Mouse (Mus musculus) liver, embryonic 15.5 days (tissue): ENCODE measurements around the gene Crnkl1. TPM values are rescaled to one million over a fixed set of nuclear protein-coding genes. Genes with fewer than 3 reads are reported as not detected.

Experiments
- ATAC-seq: fragments of 200-750 bp; cut with Nextera tagmentation; 2 replicates; pipeline ENCODE4 v1.8.0; 2017; ENCODE audit warnings: moderate number of reproducible peaks, mild to moderate bottlenecking, moderate library complexity; ENCODE audit not compliant: insufficient read depth
- H3K27ac ChIP-seq: fragments of 300-500 bp; sonication (generic); replicated peaks from 2 replicates; pipeline ENCODE4 v1.5.1; 2015; ENCODE audit warnings: mild to moderate bottlenecking, inconsistent platforms
- H3K27me3 ChIP-seq: fragments of 300-500 bp; sonication (generic); 2 replicates; pipeline ENCODE4 v1.6.1; 2015; ENCODE audit warnings: mild to moderate bottlenecking, inconsistent platforms
- H3K36me3 ChIP-seq: fragments of 300-500 bp; sonication (generic); replicated peaks from 2 replicates; pipeline ENCODE4 v1.6.1; 2015; ENCODE audit warnings: moderate library complexity, mild to moderate bottlenecking, inconsistent platforms
- H3K4me1 ChIP-seq: fragments of 300-500 bp; sonication (generic); replicated peaks from 2 replicates; pipeline ENCODE4 v1.6.1; 2015; ENCODE audit warnings: inconsistent platforms
- H3K4me2 ChIP-seq: fragments of 300-500 bp; sonication (generic); 2 replicates; pipeline ENCODE4 v1.6.1; 2015; ENCODE audit warnings: moderate library complexity, mild to moderate bottlenecking, inconsistent platforms
- H3K4me3 ChIP-seq: fragments of 300-500 bp; sonication (generic); replicated peaks from 2 replicates; pipeline ENCODE4 v1.5.1; 2015; ENCODE audit warnings: mild to moderate bottlenecking, inconsistent platforms
- H3K9ac ChIP-seq: fragments of 300-500 bp; sonication (generic); 2 replicates; pipeline ENCODE4 v1.6.1; 2015; ENCODE audit warnings: moderate library complexity, mild to moderate bottlenecking, inconsistent platforms
- H3K9me3 ChIP-seq: fragments of 300-500 bp; sonication (generic); replicated peaks from 2 replicates; pipeline ENCODE4 v1.6.1; 2016; ENCODE audit warnings: inconsistent platforms
- WGBS: fragments of 180-500 bp; shearing (Covaris S2); methylation state at CpG from one replicate; pipeline ENCODE4 v1.1.7; 2015; ENCODE audit warnings: mixed read lengths; ENCODE audit not compliant: insufficient replicate concordance; 5-methylcytosine and 5-hydroxymethylcytosine counted together
- polyA plus RNA-seq: library from polyadenylated mRNA; unstranded; fragments of >200 nt; fragmentation: Nextera tagmentation; extraction: Ambion mirVana; gene quantifications from 2 replicates; pipeline ENCODE4 v1.2.1, GENCODE M21; 2015

The Crnkl1 gene
- polyA plus RNA-seq, 1 experiment from 2014 or later: 14.3 TPM

- ATAC-seq: no peak
- Histone ChIP-seq H3K4me1 (no peaks in the 10 kb centered on the region), H3K4me2 (no peak overlapping the region), H3K9me3 (no peaks in the 10 kb centered on the region), H3K4me3 (no peak overlapping the region), H3K9ac (no peak overlapping the region), H3K36me3 (no peaks in the 10 kb centered on the region), H3K27me3 (no peaks in the 10 kb centered on the region), H3K27ac (no peak overlapping the region)
- 12% methylated on average over 4 of the region's 4 CpGs for WGBS
These were observed 22.6 kb upstream of the Crnkl1 start for GRCm38 (mm10) chr2:145957450-145957849.

- ATAC-seq: no peak
- no peak overlapping the region for H3K27ac ChIP-seq
- no peaks in the 10 kb centered on the region for H3K27me3 ChIP-seq
- no peaks in the 10 kb centered on the region for H3K9me3 ChIP-seq
- no peak overlapping the region for H3K9ac ChIP-seq
- 51% methylated on average over 5 of the region's 5 CpGs for WGBS
- no peak overlapping the region for H3K4me3 ChIP-seq
- H3K36me3 ChIP-seq: no peaks in the 10 kb centered on the region
- H3K4me1 ChIP-seq: no peaks in the 10 kb centered on the region
- no peak overlapping the region for H3K4me2 ChIP-seq
These were observed 21.5 kb upstream of the Crnkl1 start for GRCm38 (mm10) chr2:145956318-145956717.

GRCm38 (mm10) chr2:145955844-145956243, 21.0 kb upstream of the Crnkl1 start:
- no peak for ATAC-seq
- H3K27me3 ChIP-seq: no peaks in the 10 kb centered on the region
- WGBS: 68% methylated on average over 10 of the region's 10 CpGs
- no peaks in the 10 kb centered on the region for H3K4me1 ChIP-seq
- no peak overlapping the region for H3K4me2 ChIP-seq
- H3K27ac ChIP-seq: no peak overlapping the region
- no peaks in the 10 kb centered on the region for H3K9me3 ChIP-seq
- H3K4me3 ChIP-seq: no peak overlapping the region
- H3K9ac ChIP-seq: no peak overlapping the region
- no peaks in the 10 kb centered on the region for H3K36me3 ChIP-seq

GRCm38 (mm10) chr2:145952726-145953125, 17.9 kb upstream of the Crnkl1 start:
- ATAC-seq: no peak
- H3K4me1 ChIP-seq: no peaks in the 10 kb centered on the region
- H3K9ac ChIP-seq: no peak overlapping the region
- H3K9me3 ChIP-seq: no peaks in the 10 kb centered on the region
- 60% methylated on average over 5 of the region's 5 CpGs for WGBS
- H3K27me3 ChIP-seq: no peaks in the 10 kb centered on the region
- no peak overlapping the region for H3K27ac ChIP-seq
- no peak overlapping the region for H3K4me2 ChIP-seq
- no peak overlapping the region for H3K4me3 ChIP-seq
- H3K36me3 ChIP-seq: no peaks in the 10 kb centered on the region

- WGBS: 54% methylated on average over 10 of the region's 10 CpGs
- Histone ChIP-seq H3K4me2 (no peak overlapping the region), H3K4me1 (no peaks in the 10 kb centered on the region), H3K9me3 (no peaks in the 10 kb centered on the region), H3K36me3 (no peaks in the 10 kb centered on the region), H3K9ac (no peak overlapping the region), H3K4me3 (no peak overlapping the region), H3K27ac (no peak overlapping the region), H3K27me3 (no peaks in the 10 kb centered on the region)
- ATAC-seq: no peak
These were observed 15.4 kb upstream of the Crnkl1 start for GRCm38 (mm10) chr2:145950239-145950638.

- no peak for ATAC-seq
- Histone ChIP-seq H3K27me3 (no peaks in the 10 kb centered on the region), H3K4me2 (no peak overlapping the region), H3K4me3 (no peak overlapping the region), H3K4me1 (no peaks in the 10 kb centered on the region), H3K36me3 (no peaks in the 10 kb centered on the region), H3K27ac (no peak overlapping the region), H3K9me3 (no peaks in the 10 kb centered on the region), H3K9ac (no peak overlapping the region)
- WGBS: 59% methylated on average over 11 of the region's 11 CpGs
These were observed 14.8 kb upstream of the Crnkl1 start for GRCm38 (mm10) chr2:145949475-145950068.

- no peaks in the 10 kb centered on the region for H3K9me3 ChIP-seq
- H3K36me3 ChIP-seq: no peaks in the 10 kb centered on the region
- H3K27ac ChIP-seq: no peak overlapping the region
- H3K4me2 ChIP-seq: no peak overlapping the region
- ATAC-seq: no peak
- no peaks in the 10 kb centered on the region for H3K4me1 ChIP-seq
- H3K4me3 ChIP-seq: no peak overlapping the region
- WGBS: 65% methylated on average over 7 of the region's 7 CpGs
- no peak overlapping the region for H3K9ac ChIP-seq
- H3K27me3 ChIP-seq: no peaks in the 10 kb centered on the region
These were observed 13.7 kb upstream of the Crnkl1 start for GRCm38 (mm10) chr2:145948402-145948954.

GRCm38 (mm10) chr2:145944286-145944685, 9.5 kb upstream of the Crnkl1 start:
- Histone ChIP-seq H3K4me2 (no peak overlapping the region), H3K36me3 (no peaks in the 10 kb centered on the region), H3K9me3 (no peaks in the 10 kb centered on the region), H3K27ac (no peak overlapping the region), H3K4me3 (no peak overlapping the region), H3K9ac (no peak overlapping the region), H3K4me1 (no peaks in the 10 kb centered on the region), H3K27me3 (no peaks in the 10 kb centered on the region)
- ATAC-seq: no peak
- WGBS: 62% methylated on average over 3 of the region's 3 CpGs

- Histone ChIP-seq H3K4me3 (no peak overlapping the region), H3K9ac (no peak overlapping the region), H3K36me3 (no peaks in the 10 kb centered on the region), H3K4me2 (no peak overlapping the region), H3K27me3 (peaks cover 11% of the 10 kb centered on the region; the same call in 1 of the 2 replicates), H3K27ac (no peak overlapping the region), H3K9me3 (no peaks in the 10 kb centered on the region), H3K4me1 (no peaks in the 10 kb centered on the region)
- ATAC-seq: no peak
- 31% methylated on average over 3 of the region's 3 CpGs for WGBS
These were observed 6.6 kb upstream of the Crnkl1 start for GRCm38 (mm10) chr2:145941403-145941802.

- H3K4me3 ChIP-seq: no peak overlapping the region
- no peak for ATAC-seq
- H3K27ac ChIP-seq: no peak overlapping the region
- no peak overlapping the region for H3K9ac ChIP-seq
- WGBS: 60% methylated on average over 8 of the region's 8 CpGs
- no peak overlapping the region for H3K4me2 ChIP-seq
- H3K27me3 ChIP-seq: peaks cover 11% of the 10 kb centered on the region; the same call in 1 of the 2 replicates
- H3K9me3 ChIP-seq: no peaks in the 10 kb centered on the region
- peaks cover 7% of the 10 kb centered on the region for H3K36me3 ChIP-seq
- H3K4me1 ChIP-seq: peaks cover 17% of the 10 kb centered on the region
These were observed 2.2 kb upstream of the Crnkl1 start for GRCm38 (mm10) chr2:145936975-145937374.

GRCm38 (mm10) chr2:145920941-145921650, 13.7 kb downstream of the Crnkl1 start:
- Histone ChIP-seq H3K27ac (no peak overlapping the region), H3K36me3 (peaks cover 89% of the 10 kb centered on the region), H3K4me1 (no peaks in the 10 kb centered on the region), H3K9ac (no peak overlapping the region), H3K27me3 (no peaks in the 10 kb centered on the region), H3K4me2 (no peak overlapping the region), H3K4me3 (no peak overlapping the region), H3K9me3 (no peaks in the 10 kb centered on the region)
- ATAC-seq: no peak
- 82% methylated on average over 8 of the region's 8 CpGs for WGBS
